Mouse (Mus musculus): Measurements from ENCODE around the gene Rbfox1.

The Rbfox1 gene

DNA sequence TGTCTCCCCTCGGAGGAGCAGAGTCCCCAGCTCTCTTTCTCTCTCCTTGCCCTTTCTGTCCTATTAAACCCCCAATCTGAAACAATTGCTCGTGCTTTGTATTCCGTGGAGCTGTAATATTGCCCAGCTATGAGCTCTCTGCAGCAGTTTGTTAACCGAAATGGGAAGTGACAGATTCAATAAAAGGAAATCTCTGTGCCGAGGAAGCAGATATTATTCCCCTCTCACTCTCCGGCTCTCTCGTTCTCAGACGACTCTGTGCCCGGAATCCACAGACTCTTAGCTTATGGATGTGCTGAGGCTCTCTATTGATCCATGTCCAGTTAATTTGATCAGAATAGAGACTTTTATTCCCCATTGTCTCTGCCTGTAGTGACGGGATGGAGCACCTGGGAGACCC lies 1260.3 kb downstream of the Rbfox1 start:
- no peak for DNase-seq (ENCODE audit: low read depth, low spot score)

DNA sequence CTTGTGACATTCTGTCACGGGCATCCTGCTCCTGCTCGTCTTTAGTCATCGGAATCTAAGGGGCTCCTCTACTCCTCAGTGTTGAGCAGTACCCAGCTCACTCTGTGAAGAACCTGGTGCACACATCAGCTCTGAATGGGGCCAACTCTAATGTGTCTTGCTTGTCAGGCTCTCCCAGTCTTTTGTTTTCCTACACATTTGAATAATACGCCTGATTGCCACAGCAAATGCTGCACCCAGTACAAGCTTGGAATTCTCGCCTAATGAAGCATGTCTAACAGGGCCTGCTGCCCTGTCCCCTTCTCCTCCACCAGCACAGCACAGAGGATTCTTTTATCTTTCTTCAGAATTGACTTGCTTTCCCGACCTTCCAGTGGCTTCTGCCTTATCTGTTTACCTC lies 1261.3 kb downstream of the Rbfox1 start:
- no peak for DNase-seq (ENCODE audit: low read depth, low spot score)

DNA sequence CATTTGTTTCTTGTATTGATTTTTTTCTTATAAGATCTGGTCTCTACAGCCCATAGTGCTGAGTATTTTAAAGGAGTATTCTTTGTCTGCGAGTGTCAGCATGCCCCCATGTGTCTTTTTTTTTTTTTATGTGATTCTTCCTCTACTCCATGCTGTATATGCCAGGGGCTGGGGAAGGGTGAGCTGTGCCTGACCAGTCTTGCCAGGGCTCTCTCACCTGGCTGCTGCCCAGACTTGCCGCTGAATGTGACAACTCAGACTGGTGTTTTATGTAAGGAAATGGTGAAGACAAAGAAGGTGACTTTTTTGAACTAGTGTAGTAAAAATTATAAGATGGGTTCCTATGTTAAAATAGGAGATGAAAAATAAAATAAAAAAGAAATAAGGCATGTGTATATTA lies 1262.7 kb downstream of the Rbfox1 start:
- no peak for DNase-seq (ENCODE audit: low read depth, low spot score)

DNA sequence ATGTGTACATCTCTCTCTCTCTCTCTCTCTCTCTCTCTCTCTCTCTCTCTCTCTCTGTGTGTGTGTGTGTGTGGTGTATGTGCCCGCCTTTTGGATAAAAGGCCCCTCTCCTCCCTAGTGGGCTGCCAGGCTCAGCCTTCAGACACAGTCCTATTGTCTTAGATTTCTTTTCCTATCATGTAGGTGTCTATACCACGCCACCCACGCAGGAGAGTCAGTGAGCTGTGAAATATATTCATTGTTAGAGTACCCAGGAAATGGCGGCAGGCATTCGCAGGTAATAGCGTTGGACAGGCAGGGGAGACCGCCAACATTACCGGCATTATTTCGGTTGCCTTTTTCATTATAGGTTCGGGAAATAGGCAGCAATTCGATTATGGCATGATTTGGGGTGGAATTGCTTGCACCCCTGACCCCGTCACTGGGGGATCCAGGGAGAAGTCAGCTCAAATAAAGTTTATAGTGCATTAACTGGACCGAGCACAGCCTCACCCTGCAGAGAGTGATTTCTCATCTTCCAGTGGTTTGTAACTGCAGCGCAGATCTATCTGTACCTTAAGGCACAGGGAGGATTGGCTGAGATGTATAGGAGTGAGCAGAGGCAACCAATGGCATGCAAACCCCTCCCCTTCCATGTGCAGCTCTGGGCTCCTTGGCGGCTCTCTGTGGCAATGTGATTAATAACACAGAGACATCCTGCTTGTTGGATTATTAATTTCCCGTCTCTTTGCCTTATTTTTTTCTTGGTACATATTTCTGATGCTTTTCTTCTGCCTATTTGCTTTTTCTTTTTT lies 1264.1 kb downstream of the Rbfox1 start:
- no peak for DNase-seq (ENCODE audit: low read depth, low spot score)

DNA sequence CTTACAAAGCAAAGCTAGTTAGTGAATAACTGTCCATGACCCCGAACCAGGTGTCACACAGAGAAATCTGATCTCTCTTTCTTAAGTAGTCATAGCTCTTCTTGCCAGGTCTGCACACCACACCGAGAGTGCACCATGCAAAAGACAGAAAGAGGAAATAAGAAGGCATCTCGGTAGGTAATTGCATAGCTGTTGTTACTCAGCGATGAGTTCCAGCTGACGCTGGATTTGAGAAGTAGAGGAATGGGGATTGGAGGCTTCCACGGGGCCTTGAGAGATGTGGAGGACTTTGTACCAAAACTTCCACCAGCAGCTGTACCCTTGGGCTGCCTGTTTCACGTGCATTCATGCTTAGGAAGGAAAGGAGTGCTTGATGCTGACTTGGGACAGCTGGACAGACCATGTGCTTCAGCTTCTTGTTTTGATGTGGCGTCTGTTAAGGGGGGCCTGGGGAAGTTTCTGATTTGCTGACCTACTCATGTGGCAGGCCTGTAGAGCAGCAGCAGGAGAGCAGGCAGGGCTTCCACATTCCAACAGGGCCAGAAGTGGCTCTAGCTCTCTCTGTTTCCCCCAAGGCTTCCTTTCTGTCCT lies 1265.1 kb downstream of the Rbfox1 start:
- no peak for DNase-seq (ENCODE audit: low read depth, low spot score)

DNA sequence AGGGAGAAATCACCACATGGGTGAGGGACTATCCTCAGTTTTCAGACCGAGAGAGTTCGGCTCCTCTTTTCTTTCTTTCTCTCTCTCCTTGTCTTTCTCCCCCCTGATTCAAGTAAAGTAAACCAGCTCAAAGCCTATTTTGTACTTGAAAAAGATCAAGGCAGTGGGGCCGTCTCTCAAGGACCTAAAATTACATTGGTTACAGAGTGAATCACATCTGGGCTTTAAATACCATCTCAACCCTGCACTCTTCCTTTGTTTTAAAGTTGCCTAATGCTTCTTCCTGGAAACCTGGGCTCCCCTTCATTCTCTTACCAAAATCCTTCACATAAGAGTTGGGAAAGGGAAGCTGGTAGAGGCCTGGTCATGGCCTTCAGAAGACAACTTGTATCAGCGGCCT lies 1267.2 kb downstream of the Rbfox1 start:
- DNase-seq (ENCODE audit: low read depth, low spot score): no peak

DNA sequence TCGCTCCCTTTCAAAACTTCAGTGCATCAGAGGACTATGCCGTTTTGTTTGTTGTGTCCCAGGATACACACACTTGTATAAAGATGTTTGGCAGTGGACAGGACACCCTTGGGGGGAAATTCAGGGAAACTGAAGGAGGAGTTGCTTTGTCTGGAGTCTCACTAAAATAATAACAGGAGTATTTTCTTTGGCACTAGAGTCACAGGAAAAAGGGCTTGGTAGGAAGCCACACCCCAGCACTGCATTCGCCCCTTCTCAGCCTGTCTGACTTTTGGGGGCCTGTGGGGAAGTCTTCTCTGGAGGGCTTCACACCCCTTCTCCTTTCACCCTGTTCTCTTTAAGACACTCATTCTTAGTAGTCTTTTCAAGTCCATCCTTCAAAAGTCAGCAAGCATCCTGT lies 1269.5 kb downstream of the Rbfox1 start:
- DNase-seq (ENCODE audit: low read depth, low spot score): no peak

DNA sequence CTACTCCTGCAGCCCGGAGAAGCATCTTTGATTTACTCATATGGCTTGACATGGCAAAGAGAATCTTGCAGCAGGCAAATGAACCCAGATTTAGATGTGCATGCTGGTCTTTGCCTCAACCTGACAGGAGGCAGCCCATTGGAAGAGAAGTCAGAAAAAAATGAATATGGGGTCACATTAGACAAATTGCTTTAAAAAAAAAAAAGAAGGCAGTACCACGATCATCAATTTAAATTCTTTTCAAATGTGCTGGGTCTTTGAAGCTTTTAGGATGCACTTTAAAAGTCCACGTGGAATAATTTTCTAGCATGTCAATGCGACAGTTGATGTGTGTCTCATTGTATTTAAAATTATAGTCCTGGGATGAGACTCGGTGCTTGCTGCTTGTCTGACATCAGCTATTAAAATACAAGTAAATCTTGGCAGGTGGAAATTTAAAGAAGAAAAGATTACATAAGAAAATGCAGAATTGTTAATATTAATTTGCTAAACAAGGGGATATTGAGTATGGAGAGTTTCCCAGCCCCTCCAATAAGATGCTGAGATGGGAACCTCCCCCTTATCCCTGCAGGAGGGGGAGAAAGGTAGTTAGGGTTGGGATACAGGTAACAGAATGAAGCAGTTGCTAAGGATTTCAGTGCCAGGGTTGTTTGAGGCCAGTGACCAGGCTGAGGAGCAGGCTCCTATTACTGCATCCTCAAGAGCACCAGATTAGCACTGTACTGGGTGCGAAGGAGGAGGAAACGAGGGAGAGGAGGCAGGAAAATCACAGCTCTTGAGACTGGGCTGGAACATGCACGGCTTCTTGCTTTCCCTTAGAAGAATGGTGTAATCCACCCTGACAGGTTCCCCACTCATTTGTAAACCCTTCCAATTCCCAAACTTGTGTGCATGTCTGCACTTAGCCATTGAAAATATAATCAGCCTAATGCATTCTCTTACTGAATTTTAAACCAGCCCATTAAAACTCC lies 1274.0 kb downstream of the Rbfox1 start:
- no peak for DNase-seq (ENCODE audit: low read depth, low spot score)

DNA sequence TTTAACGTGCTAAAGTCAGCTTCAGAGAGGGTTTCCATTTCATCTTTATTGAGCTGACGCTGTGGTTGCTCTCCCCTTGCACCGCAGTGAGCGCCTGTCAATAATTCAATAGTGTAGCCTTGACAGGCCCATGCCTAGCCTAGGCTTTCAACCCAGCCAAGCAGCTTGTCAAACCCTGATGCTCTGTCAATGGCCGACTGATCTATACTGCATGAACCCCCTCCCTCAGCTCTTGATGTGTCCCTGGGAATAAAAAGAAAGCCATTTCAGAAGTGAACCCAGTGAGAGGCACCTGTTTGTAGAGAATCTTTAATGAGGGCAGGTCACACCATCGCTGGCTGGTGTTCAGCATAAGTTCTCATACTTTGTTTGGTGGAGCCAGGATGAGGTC lies 1274.7 kb downstream of the Rbfox1 start:
- DNase-seq (ENCODE audit: low read depth, low spot score): no peak

DNA sequence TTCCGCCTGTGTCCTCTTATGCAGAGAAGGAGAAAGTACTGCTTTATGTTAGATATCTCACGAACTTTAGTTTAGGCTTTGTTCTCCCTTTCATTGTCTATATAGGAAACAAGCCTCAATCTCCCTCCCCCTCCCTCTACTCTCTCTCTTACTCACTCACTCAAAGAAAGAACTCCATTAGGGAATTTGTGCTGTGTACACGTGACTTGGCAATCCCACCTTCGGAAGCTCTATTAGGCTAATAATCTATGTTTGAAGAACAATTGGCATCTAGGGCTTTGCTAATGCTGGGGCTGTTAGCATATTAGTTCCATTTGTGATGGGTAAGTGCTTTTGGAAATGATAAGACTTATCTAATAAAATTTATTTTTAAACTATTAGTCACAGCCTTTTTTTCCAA lies 1277.0 kb downstream of the Rbfox1 start:
- DNase-seq (ENCODE audit: low read depth, low spot score): no peak

DNA sequence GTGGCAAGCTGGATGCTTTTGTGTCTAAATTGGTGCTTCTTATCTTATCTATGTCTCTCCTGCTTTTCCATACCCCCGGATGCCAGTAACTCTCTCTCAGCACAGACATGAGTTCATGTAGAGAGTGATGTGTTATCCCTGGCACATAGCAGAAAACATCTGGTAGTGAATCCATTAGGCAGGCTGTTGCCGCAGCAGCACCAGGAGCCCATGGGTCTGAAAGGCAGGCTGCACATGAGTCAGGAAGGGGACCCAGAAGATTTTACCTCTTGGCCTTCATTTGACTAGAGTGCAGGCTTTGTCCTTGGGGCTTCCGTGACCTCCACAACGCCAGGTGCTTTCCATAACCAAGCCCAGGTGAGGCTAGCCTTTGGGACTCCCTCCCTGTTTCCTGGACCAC lies 1278.5 kb downstream of the Rbfox1 start:
- DNase-seq (ENCODE audit: low read depth, low spot score): no peak

DNA sequence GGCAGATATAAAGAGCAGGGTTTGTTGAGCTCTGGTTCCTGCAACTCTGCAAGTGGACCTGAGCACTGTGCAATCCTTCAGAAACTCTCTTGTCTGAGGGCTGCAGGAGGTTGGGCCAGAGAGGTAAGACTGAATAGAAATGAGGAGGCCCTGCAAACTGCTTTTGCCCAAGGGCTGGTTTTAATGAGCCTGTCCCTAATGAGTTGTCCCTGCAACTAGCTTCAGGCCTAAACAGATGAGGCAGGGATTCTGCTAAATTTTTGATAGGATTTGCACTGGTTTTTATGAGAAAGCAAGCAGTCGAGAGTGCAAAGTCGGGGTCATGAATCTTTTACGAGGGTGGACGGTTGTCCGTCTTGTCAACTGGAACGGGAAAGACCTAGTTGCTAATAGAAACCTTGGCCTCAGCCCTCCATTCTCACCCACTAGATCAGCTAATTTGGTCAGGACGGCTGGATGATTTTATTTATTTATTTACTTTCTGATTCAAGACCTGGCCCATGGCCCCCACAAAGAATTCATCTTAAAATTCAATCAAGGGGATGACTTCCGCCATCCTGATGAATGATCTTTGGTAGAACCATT lies 1279.1 kb downstream of the Rbfox1 start:
- no peak for DNase-seq (ENCODE audit: low read depth, low spot score)

DNA sequence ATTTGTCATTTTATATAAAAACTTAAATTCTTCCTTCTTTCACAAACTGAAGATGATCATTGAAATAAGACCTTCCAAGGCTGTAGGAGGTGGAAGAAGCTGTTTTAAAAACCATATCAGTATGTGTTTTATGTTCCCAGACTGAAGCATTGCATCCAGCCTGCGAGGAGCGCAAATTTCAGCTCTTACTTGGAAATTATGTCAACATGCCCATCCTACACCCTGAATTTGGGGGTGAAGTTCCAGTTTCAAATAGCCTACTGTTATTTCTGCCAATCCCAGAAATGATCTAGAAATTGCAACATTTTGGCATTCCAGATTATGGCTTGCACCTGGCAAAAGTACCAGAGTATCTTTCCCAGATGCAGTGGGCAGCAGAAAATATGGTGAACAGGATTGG lies 1290.8 kb downstream of the Rbfox1 start:
- DNase-seq (ENCODE audit: low read depth, low spot score): no peak

DNA sequence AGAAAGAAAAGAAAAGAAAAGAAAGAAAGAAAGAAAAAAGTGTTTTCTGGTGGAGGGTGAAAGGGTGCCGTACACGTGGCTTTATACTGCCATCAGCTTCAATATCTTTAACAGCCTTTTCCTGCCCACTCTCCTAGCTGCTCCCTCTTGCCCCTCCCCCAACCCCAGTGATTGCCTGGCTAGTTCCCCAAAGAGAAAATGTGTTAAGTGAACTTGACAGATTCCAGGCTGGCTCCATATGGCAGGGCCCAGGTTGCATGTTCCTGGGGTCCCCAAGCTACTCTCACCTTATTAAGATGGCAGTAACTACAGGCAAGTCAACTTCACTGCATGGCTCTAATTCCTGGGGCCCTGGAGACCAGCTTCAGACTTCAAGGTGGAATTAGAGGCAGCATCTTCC lies 1302.6 kb downstream of the Rbfox1 start:
- DNase-seq (ENCODE audit: low read depth, low spot score): no peak

DNA sequence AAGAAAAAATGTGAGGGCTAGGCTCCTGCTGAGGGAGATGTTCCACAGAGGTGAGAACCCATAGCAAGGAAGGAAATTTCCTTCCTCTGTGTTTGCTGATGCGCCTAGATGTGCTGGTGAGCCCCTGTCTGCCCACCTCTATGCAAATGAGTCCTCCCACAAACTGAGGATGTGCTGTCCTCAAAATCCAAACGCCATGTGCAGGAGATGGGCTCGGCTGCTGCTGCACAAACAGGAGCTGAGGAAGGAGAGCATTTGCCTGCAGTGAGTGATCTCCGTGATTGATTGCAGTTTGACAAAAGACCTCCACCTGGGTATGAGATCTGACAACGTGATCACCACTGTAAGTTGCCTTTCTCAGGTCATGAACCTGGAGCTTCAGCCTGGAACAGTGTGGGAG lies 1308.4 kb downstream of the Rbfox1 start:
- no peak for DNase-seq (ENCODE audit: low read depth, low spot score)

DNA sequence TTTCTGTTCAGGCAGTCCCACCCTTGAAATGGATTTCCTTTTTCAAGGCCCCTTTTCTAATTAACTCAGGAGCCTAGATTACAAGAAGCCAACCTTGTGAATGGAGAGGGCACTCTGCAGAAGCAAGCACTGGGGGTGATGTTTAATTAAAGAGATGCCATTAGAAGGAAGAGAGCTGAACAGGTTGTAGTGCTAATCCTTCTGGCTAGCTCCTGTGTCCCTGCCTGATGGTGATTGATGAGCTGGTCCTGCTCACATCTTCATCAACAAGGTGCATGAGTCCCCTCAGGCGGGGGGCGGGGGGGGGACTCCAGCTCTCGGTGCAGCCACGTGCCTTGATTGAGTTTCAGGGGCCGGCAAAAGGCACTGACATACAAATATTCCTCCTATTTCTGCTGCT lies 1312.8 kb downstream of the Rbfox1 start:
- no peak for DNase-seq (ENCODE audit: low read depth, low spot score)

DNA sequence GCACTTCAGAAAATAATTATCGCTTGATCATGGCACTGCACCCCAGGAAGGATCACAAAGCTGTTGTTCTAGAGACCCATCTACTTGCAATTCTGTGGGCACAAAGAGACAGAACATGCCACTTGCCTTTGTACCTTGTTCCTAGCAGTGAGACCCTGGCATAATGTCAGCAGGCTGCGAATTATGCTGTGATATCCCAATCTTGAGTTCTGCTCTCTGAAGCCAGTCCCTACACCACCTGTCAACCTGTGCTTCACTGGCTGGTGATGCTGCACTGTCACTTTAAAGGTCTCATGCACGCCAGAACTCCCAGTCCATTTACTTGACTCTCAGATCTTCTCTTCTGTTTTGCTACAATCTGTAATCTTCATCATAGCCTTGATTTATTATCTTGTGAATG lies 1315.1 kb downstream of the Rbfox1 start:
- no peak for DNase-seq (ENCODE audit: low read depth, low spot score)

DNA sequence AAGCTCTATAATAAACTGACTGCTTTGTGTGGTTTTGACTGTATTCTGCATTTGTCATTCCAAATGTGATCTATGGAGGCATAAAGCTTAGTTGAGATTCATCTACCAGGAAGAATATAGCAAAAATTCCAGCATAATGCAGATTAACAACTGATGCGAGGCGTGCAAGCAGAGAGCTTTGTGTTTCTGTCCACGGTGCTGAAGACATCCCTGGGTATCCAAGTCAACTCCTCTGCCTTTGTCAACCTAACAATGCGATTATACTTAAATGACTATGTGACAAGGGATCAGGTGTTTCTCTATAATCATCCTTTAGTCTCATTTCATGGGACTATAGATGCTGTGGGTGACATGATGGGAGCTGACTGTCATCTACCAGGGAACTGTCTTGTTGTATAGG lies 1316.7 kb downstream of the Rbfox1 start:
- DNase-seq (ENCODE audit: low read depth, low spot score): no peak

DNA sequence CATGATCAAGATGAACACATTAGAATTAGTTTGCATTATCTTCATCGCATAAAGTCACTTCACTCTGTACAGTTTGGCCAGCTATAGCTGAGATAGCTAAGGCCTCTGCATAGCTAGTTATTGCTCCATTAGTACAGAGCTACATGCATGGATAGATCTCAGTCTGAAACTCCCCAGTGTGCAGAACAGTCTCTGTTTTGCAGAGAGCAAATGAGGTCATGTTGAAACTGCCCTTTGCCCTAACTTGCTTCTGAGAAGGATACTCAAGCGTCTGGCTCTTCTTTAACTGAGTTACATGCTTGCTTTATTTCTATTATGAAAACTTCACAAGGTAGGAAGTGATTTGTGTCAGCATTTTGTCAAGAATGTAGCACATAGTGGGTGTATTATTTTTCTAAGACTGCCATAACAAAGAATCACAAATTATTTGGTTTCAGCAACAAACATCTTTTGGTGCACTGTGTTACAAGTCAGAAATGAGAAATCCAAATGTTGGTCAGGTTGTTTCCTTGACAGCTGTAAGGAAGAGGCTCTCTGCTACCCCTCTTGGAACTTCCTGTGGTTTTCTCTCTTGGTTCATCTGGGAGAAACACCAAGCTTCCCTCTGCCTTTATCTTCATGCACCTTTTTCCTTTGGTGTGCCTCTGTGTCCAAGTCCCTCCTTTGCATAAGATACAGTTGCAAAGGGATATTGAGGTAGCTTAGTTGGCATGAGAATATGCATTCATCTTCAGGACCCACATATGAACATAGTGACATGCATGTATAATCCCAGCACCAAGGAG lies 1321.2 kb downstream of the Rbfox1 start:
- DNase-seq (ENCODE audit: low read depth, low spot score): no peak

DNA sequence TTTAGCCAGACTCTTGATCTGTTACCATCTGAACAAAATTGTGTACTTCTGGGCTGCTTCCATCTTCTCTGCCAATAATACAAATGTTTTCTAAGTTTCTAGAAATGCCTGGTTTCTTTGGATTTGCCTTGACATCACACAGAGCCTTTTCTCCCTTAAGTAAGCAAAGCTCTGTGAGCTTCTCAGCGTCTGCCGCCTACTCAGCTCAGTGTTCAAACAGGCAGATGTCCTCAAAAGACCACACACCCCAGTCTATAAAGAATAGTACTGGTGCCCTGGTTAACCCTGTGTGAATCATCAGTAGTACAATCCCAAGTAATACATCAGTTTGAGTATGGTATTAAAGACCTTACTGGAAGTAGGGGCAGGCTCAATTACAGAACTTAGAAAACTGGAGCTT lies 1322.4 kb downstream of the Rbfox1 start:
- no peak for DNase-seq (ENCODE audit: low read depth, low spot score)

DNA sequence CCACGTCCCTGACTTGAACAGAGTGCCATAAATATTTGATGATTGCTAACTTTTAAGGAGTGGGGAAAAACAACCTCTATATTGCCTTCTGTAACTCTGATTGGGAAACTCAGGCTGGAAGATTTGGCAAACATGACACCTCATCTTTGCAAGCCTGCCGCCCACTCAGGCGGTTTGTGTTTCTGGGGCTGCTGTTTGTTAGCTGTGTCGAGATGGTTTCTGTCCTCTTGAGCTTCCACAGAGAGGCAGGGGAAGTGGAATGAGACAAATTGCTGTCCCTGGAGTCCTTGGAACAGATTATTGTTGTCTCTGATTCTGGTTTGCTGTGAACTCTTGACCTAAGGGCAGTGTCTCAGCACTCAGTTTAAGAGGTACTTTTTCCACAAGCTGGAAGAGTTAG lies 1327.6 kb downstream of the Rbfox1 start:
- DNase-seq (ENCODE audit: low read depth, low spot score): no peak
